Mouse (Mus musculus) embryonic facial prominence, embryonic 15.5 days (tissue): ENCODE measurements around the gene Pcbd1. TPM values are rescaled to one million over a fixed set of nuclear protein-coding genes. Genes with fewer than 3 reads are reported as not detected.

Experiments used
- ATAC-seq: fragments of 200-750 bp; cut with Nextera tagmentation; 2 replicates; pipeline ENCODE4 v1.8.0; 2017; ENCODE audit warnings: low read depth, moderate TSS enrichment; ENCODE audit not compliant: insufficient number of reproducible peaks, low FRiP score, low TSS enrichment
- H3K27ac ChIP-seq: fragments of 300-500 bp; sonication (generic); replicated peaks from 2 replicates; pipeline ENCODE4 v1.5.1; 2015; ENCODE audit warnings: mild to moderate bottlenecking, inconsistent platforms
- H3K27me3 ChIP-seq: fragments of 300-500 bp; sonication (generic); 2 replicates; pipeline ENCODE4 v1.6.1; 2015; ENCODE audit warnings: inconsistent platforms
- H3K36me3 ChIP-seq: fragments of 300-500 bp; sonication (generic); 2 replicates; pipeline ENCODE4 v1.6.1; 2015; ENCODE audit warnings: mild to moderate bottlenecking, inconsistent platforms
- H3K4me1 ChIP-seq: fragments of 300-500 bp; sonication (generic); 2 replicates; pipeline ENCODE4 v1.6.1; 2015; ENCODE audit warnings: inconsistent platforms
- H3K4me2 ChIP-seq: fragments of 300-500 bp; sonication (generic); replicated peaks from 2 replicates; pipeline ENCODE4 v1.6.1; 2015; ENCODE audit warnings: mild to moderate bottlenecking, inconsistent platforms
- H3K4me3 ChIP-seq: fragments of 300-500 bp; sonication (generic); replicated peaks from 2 replicates; pipeline ENCODE4 v1.5.1; 2015; ENCODE audit warnings: mild to moderate bottlenecking, inconsistent platforms
- H3K9ac ChIP-seq: fragments of 300-500 bp; sonication (generic); 2 replicates; pipeline ENCODE4 v1.6.1; 2015; ENCODE audit warnings: inconsistent platforms
- H3K9me3 ChIP-seq: fragments of 300-500 bp; sonication (generic); replicated peaks from 2 replicates; pipeline ENCODE4 v1.6.1; 2016; ENCODE audit warnings: inconsistent platforms
- WGBS: fragments of 180-500 bp; shearing (Covaris S2); methylation state at CpG from one replicate; pipeline ENCODE4 v1.1.7; 2015; 5-methylcytosine and 5-hydroxymethylcytosine counted together
- polyA plus RNA-seq: library from polyadenylated mRNA; unstranded; fragments of >200 nt; fragmentation: Nextera tagmentation; extraction: Ambion mirVana; gene quantifications from 2 replicates; pipeline ENCODE4 v1.2.1, GENCODE M21; 2015

Pcbd1 gene
- 16.8 and 19.3 TPM in 2 replicates for polyA plus RNA-seq

DNA sequence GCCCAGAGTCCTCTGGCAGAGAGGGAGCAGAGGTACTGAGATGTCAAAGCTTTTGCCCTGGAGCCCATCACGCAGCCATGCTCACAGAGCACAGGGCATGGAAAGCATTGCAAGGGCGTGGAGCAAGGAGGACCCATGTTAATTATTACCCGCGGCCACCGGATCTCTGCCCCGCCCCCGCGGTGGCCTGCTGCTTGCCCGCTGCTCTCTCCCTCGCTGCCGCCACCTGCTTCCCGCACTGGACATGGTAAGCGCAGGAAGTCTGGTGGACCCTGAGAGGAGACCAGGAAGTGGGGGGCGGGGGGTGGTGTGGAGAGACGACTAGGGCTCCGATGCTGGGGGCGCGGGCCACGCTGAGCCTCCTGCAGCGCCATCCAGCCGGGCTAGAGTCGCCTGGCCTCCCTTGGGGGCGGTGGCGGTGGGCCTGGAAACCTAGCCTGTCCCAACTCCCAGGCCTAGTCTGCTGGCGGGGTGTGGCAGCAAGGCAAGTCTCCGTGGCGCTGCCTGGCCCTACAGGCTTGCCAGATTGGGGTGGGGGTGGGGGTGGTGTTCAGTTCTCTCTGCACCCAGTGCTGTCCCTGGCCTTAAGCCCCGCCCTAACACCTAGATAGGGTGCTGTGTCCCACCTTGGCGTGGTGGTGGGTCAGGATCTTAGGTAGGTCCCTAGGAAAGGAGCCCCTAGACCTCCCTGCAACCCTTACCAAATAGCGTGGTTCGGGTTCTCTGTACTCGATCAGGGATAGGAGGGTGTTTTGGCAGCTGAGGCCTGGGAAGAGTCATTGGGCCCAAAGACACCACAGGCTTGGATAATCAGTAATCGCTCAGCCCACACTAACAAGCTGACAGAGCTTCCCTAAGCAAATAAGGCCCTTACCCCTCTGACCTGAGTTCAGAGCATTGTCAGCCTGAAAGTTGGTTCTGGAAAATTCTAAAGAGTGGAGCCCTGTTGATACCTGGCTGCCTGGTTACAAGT, at the start of gene Pcbd1:
Gene Pcbd1, plus strand, starts transcription at position 162 of the 973 bp plus-strand sequence.
- Histone ChIP-seq H3K27me3 (no peaks in the 10 kb centered on the region), H3K27ac (no peak within 1 kb of the TSS), H3K4me3 (peak within 1 kb of the TSS; percentile 39), H3K9me3 (no peaks in the 10 kb centered on the region), H3K36me3 (no peaks in the 10 kb centered on the region), H3K4me2 (peak within 1 kb of the TSS; percentile 72), H3K4me1 (peaks cover 8% of the 10 kb centered on the region), H3K9ac (0 out of 2 replicates have a peak within 1 kb of the TSS, but pooled peaks have one; percentile 21)
- ATAC-seq = peak; percentile 43; the same call in 1 of the 2 replicates
- 11% methylated on average over 32 of the region's 33 CpGs for WGBS

- H3K27me3 ChIP-seq = no peaks in the 10 kb centered on the region
- H3K4me1 ChIP-seq = no peaks in the 10 kb centered on the region
- H3K9me3 ChIP-seq = no peaks in the 10 kb centered on the region
- 46% methylated on average over 12 of the region's 12 CpGs for WGBS
- H3K4me3 ChIP-seq = no peak overlapping the region
- ATAC-seq = no peak
- H3K9ac ChIP-seq = no peak overlapping the region
- H3K36me3 ChIP-seq = no peaks in the 10 kb centered on the region
- H3K27ac ChIP-seq = no peak overlapping the region
- no peak overlapping the region for H3K4me2 ChIP-seq
Measured at GRCm38 (mm10) chr10:61039657-61040056, 49.5 kb upstream of the Pcbd1 start.

DNA sequence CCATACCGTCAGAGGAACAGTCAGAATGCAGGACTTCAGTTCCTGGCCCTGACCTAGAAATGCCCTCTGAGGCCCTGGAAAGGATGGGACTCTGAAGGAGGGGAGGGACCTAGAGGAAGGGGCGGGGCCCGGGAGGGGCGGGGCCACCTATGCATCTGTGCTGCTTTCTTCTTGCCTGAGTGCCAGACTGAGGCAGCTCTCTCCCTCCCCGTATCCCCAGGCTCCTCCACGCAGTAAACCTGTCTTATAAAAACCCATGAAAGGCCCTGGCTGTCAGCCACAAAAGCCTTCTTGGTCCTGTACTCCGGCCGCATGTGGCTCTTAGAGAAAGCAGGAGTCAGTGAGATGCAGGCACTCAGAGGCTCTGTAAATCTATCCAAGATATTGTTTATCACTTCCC, 44.0 kb upstream of the Pcbd1 start:
- 13% methylated on average over 8 of the region's 8 CpGs for WGBS
- H3K27me3 ChIP-seq = no peaks in the 10 kb centered on the region
- H3K36me3 ChIP-seq = no peaks in the 10 kb centered on the region
- H3K4me1 ChIP-seq = no peaks in the 10 kb centered on the region
- H3K4me3 ChIP-seq = no peak overlapping the region
- H3K9me3 ChIP-seq = no peaks in the 10 kb centered on the region
- H3K4me2 ChIP-seq = no peak overlapping the region
- ATAC-seq = no peak
- H3K9ac ChIP-seq = no peak overlapping the region
- H3K27ac ChIP-seq = no peak overlapping the region

DNA sequence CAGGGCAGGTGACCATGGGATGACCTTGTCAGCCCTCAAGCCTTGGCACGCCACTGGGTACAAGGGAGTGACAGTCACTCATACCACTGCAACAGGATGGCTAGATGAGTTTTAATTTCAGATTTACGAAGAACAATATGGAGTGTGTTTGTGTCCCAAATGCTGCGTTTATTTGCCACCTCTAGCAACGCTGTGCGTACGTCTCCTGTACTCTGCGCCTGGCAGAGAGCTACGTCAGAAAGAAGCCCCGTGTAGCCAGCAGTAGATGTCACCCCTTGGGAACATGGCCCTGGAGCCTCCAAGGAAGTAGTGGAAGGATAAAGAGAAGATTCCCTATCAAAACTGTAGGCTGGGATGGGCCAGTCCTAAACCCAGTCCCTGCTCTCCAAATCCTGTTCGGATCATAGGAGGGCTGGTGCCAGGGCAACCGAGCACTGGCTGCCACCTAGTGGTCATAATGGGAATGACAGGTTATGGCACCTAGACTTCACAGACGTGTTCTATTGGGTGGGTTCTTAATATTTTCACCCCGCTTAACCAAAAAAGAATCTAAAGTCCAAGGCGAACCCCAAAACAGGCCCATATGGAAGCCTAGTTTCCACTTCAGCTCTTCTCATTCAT, 37.0 kb upstream of the Pcbd1 start:
- Histone ChIP-seq H3K4me2 (no peak overlapping the region), H3K27ac (no peak overlapping the region), H3K27me3 (no peaks in the 10 kb centered on the region; the same call in 1 of the 2 replicates), H3K9me3 (no peaks in the 10 kb centered on the region; the same call in 1 of the 2 replicates), H3K4me1 (no peaks in the 10 kb centered on the region), H3K9ac (no peak overlapping the region), H3K36me3 (no peaks in the 10 kb centered on the region), H3K4me3 (no peak overlapping the region)
- no peak for ATAC-seq
- 58% methylated on average over 14 of the region's 14 CpGs for WGBS

DNA sequence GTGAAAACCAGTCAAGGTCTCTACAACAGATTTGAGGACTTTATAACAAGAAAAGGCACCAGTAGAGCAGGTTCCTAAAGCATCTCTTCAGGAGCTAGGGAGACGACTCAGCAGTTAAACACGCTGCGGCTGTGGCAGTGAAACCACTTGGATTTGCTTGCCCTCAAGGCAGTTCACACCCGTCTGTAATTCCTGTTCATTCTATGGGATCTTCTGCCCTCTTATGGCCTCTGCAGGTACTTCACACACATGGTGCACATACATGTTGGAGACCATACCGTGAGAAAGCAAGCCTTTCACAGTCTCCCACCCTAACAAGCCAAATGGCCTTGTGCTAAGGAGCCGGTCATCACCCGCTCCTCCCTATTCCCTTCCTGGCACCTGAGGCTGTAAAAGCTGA, 32.5 kb upstream of the Pcbd1 start:
- Histone ChIP-seq H3K27me3 (no peaks in the 10 kb centered on the region; the same call in 1 of the 2 replicates), H3K36me3 (no peaks in the 10 kb centered on the region), H3K9ac (no peak overlapping the region), H3K4me2 (no peak overlapping the region), H3K4me3 (no peak overlapping the region), H3K4me1 (peaks cover 9% of the 10 kb centered on the region), H3K27ac (no peak overlapping the region), H3K9me3 (no peaks in the 10 kb centered on the region; the same call in 1 of the 2 replicates)
- no peak for ATAC-seq
- 92% methylated on average over 7 of the region's 7 CpGs for WGBS

DNA sequence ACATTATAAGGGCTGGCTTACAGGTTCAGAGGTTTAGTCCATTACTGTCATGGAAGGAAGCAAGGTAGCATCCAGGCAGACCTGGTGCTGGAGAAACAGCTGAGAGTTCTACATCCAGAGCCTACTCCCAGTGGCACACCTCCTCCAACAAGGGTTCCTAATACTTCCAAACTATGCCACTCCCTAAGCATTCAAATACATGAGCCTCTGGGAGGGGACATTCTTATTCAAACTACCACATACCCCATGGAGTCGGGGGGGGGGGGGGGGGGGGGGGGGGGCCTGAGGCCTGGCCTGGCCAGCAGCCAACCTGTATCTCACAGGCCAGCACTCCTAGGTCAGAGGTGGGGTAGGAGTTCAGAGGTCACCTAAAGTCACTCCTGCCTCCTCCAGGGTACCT, 30.0 kb upstream of the Pcbd1 start:
- WGBS = no CpG with 5 or more reads among the region's 1 CpGs

DNA sequence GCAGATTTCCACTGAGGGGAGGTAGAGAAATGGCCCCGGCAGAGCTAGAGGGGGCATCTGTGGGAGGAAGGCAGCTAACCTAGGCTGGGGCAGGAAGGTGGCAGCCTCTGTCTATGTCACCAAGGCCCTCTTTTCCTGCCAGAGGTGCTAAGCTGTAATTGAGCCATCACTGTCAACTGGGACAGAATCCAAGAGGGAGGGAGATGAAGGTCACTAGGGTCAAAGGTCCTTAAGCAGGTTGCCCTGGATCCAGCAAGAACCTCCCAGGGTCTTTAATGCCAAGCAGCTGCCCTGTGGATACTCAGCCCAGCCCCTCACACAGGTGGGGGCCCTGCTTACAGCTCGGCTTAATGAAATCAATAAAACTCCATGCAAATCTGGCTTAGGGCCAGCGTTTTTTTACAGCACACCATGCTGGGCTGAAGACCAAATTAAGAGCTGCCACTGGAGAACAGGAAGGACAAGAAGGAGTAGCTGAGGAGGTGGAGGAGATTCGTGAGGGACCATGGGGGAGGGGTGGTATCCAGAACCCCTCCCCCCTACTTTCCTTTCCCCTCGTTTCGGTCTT, 29.5 kb upstream of the Pcbd1 start:
- no peak for ATAC-seq
- Histone ChIP-seq H3K4me2 (no peak overlapping the region), H3K4me3 (no peak overlapping the region), H3K4me1 (peaks cover 9% of the 10 kb centered on the region), H3K27me3 (no peaks in the 10 kb centered on the region), H3K36me3 (no peaks in the 10 kb centered on the region), H3K27ac (no peak overlapping the region), H3K9ac (no peak overlapping the region), H3K9me3 (no peaks in the 10 kb centered on the region; the same call in 1 of the 2 replicates)
- 12% methylated on average over 6 of the region's 6 CpGs for WGBS

More for the DNA sequence above, 30.0 kb upstream of the Pcbd1 start:
- Histone ChIP-seq H3K4me3 (no peak overlapping the region), H3K4me1 (peaks cover 9% of the 10 kb centered on the region), H3K36me3 (no peaks in the 10 kb centered on the region), H3K27me3 (no peaks in the 10 kb centered on the region), H3K9me3 (no peaks in the 10 kb centered on the region; the same call in 1 of the 2 replicates), H3K9ac (no peak overlapping the region), H3K4me2 (no peak overlapping the region), H3K27ac (no peak overlapping the region)
- ATAC-seq = no peak

GRCm38 (mm10) chr10:61063271-61063864, 25.8 kb upstream of the Pcbd1 start:
- 78% methylated on average over 10 of the region's 10 CpGs for WGBS

GRCm38 (mm10) chr10:61064635-61065034, 24.5 kb upstream of the Pcbd1 start:
- Histone ChIP-seq H3K9ac (no peak overlapping the region), H3K4me2 (no peak overlapping the region), H3K4me3 (no peak overlapping the region), H3K36me3 (no peaks in the 10 kb centered on the region), H3K27ac (no peak overlapping the region), H3K4me1 (peaks cover 29% of the 10 kb centered on the region), H3K27me3 (no peaks in the 10 kb centered on the region), H3K9me3 (no peaks in the 10 kb centered on the region)
- whole genome bisulfite sequencing = 15% methylated on average over 8 of the region's 8 CpGs
- no peak for ATAC-seq

More at GRCm38 (mm10) chr10:61063271-61063864, 25.8 kb upstream of the Pcbd1 start:
- Histone ChIP-seq H3K36me3 (no peaks in the 10 kb centered on the region), H3K4me2 (no peak overlapping the region), H3K27ac (no peak overlapping the region), H3K9me3 (no peaks in the 10 kb centered on the region), H3K27me3 (no peaks in the 10 kb centered on the region), H3K4me3 (no peak overlapping the region), H3K4me1 (peaks cover 20% of the 10 kb centered on the region), H3K9ac (no peak overlapping the region)
- no peak for ATAC-seq

DNA sequence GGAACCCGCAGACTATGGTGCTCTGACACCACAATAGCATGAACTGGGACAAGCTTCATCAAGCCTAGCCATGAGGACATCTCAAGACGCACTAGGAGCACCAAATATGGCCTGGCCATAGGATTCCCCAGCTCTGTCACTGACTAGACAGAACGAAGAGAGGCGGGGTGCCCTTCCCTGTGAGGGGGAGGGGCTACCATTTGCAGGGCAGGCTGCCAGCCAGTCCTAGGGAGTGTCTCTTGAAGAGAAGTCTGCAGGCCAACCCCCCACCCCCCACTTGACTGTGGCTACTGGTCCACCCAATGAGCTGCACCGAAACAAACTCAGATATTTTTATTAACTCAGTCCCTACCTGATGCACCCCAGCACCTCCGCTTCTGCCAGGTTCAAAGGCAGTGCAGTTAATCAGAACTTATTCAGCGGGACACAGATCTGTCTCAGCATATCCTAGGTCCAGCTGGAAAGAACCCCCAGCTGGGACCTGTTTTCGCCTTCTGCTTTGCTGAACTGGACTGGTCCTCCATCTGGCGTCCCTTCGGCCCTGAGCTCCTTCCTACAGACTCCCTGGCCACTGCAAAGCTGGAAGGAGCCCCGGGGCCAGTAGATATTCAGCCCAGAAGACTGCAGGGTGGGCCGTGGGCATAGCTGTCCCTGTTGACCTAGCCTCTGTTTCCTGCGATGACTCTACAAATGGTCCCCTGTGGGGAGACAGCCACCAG, 23.7 kb upstream of the Pcbd1 start:
- Histone ChIP-seq H3K27me3 (no peaks in the 10 kb centered on the region), H3K9ac (no peak overlapping the region), H3K4me2 (no peak overlapping the region), H3K36me3 (no peaks in the 10 kb centered on the region), H3K4me3 (no peak overlapping the region), H3K4me1 (peaks cover 23% of the 10 kb centered on the region), H3K27ac (no peak overlapping the region), H3K9me3 (no peaks in the 10 kb centered on the region)
- 49% methylated on average over 13 of the region's 13 CpGs for WGBS
- ATAC-seq = no peak
